Mouse (Mus musculus): Measurements from ENCODE around the gene Scn1b. TPM values are rescaled to one million over a fixed set of nuclear protein-coding genes. Genes with fewer than 3 reads are reported as not detected.

Gene Scn1b
- 2.8 and 2.9 TPM in 2 replicates for polyA plus RNA-seq (2015; fragmentation: Nextera tagmentation; extraction: Ambion mirVana)

DNA sequence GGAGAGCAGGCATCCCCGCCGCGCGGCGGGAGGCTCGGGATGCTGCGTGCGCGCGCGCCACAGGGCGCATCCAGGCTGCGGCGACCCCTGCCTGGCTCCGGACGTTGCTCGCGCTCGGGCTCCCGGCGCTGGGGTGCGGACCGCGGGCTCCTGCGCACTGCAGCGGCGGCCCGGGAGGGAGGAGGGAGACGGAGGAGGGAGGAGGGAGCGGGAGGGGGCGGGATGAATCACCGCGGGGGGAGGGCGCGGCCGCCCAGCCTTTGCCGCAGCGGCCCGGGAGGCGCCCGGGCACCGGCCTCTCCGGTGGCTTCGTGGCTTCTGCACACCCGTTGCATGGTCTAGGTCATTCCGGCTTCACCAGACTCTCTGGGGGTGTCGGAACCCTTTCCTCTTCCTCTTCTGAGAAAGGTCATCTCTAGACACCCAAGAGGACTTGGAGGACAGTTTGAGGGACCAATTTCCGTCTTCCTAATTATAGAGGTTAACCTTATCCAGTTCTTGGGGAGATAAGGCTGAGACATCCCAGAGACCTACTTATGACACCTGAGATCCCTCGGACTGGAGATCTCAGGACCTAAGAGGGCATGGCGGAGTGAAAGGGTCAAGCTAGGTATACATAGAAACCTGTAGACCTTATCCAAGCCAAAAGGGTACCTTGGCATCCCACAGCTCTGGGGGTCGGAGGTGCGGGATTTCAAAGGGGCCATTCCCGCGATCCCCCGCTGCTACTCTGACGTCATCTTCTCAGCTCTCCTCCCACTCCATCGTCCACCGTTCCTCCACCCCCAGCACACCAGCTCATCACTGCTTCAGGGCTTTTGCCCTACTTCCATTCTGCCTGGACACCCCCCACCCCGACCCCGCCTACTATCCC is at the start of gene Scn1b:
Gene Scn1b (minus strand): TSS at position 153 of the 874 bp plus-strand sequence.
- DNase-seq (ENCODE audit: low spot score) = no peak

- DNase-seq (ENCODE audit: low spot score) = no peak
Observed at GRCm38 (mm10) chr7:31175096-31175495, 48.3 kb upstream of the Scn1b start.

GRCm38 (mm10) chr7:31174466-31174865 is 47.7 kb upstream of the Scn1b start:
- no peak for DNase-seq (ENCODE audit: low spot score)

DNA sequence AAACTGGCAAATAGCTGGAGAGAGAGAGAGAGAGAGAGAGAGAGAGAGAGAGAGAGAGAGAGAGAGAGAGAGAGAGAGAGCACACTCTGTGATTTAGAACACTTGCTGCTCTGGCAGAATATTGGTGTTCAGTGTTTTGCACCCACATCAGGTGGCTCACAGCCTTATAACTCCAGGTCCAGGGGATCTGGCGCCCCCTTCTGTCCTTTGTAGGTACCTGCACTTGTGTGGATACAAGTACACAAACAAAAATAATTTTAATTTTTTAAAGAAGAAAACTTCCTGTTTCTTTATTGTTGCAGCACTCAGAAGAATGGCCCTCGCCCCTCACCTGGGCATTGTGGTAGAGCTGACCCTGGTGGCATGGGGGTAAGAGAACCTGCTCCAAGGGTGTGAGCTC is 45.4 kb upstream of the Scn1b start:
- peak; percentile 81 for DNase-seq (ENCODE audit: low spot score)

DNA sequence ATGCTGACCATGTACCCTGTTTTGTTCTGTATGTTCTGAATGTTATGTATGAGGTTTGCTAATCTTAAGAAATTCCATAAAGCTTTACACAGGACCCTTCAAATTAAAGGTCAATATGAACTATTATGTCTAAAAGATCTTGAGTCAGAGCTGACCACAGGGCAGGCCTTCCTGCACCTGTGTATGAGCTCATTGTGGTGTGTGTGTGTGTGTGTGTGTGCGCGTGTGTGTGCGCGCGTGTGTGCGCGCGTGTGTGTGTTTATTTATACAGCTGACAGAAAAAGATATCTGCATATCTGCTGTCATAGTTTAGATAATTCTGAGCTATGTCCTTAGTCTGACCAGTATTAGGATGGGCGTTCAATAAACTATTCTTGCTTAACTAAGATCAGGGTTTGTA is 43.7 kb upstream of the Scn1b start:
- DNase-seq (ENCODE audit: low spot score) = no peak

- DNase-seq (ENCODE audit: low spot score) = peak; percentile 73
Observed at GRCm38 (mm10) chr7:31168412-31168811, 41.6 kb upstream of the Scn1b start.

GRCm38 (mm10) chr7:31164748-31165147 is 37.9 kb upstream of the Scn1b start:
- peak; percentile 52 for DNase-seq (ENCODE audit: low spot score)

DNA sequence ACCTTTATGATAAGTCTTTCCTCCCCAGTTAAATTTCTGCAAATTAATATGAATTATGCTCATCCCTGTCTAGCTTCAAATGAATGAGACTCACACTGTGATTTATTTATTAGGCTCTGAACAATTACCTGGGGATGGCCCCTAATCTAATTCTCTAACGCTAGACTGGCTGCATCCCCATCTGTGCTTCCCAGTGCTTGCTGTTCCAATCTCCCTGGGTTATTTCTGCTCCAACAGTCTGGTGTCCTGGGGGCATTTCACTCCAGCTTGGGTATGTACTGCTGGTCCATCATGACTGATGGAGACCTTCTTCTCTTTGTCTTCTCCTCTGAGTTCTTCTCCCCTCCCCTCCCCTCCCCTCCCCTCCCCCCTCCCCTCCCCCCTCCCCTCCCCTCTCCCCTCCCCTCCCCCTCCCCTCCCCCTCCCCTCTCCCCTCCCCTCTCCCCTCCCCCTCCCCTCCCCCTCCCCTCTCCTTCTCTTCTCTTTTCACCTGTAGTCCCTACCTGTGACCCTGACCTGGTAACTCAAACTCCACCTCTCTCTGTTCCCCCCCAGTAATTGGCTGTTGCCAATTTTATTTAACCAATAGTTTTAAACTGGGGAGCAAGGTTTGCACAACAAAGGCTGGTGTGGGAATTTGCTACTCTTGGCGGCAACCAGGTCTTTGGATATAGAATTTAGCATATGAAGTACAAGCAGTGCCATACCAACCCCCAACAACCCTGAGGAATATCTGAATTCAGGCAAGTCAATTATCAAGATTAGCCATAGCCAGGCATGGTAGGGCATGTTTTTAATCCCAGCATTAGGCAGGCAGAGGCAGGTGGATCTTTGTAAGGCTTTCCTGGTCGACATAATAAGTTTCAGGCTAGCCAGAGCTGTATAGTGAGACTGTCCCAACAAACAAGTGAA is 37.1 kb upstream of the Scn1b start:
- no peak for DNase-seq (ENCODE audit: low spot score)

- no peak for DNase-seq (ENCODE audit: low spot score)
Observed at GRCm38 (mm10) chr7:31162324-31162723, 35.5 kb upstream of the Scn1b start.

DNA sequence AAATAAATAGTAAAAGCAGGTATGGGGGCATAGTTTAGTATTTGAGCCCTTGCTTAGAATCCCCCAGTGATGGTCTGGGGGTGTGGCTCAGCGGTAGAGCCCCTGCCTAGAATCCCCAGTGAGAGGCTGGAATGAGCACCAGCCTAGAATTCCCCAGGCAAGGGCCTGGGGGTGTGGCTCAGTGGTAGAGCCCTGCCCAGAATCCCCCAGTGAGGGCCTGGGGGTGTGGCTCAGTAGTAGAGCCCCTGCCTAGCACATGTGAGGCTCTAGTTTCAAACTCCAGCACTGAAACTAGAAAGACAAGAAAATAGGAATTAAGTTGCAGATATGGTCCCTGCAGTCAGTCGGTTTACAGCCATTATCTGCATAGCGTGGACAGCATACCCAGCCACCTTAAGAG is 35.0 kb upstream of the Scn1b start:
- DNase-seq (ENCODE audit: low spot score) = no peak

DNA sequence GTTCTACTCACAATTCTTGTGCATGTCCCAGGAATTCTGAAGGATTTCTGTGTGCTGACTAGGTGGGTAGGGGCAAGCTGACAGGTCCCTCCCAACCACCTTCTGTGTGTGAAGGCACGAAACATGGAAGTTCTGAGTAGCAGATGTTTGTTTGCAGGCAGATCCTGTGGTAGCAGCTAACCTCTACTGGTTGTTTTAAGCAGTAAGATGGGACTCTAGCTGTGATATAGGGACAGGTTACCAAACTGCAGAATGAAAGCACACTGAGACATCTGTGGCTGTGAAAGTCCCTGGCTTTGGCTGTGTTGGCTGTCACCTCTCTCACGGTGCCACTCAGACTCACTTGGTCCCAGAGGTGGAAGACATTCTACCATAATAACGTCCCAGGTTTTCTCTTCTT is 34.4 kb upstream of the Scn1b start:
- DNase-seq (ENCODE audit: low spot score) = no peak

GRCm38 (mm10) chr7:31160763-31161162 is 34.0 kb upstream of the Scn1b start:
- DNase-seq (ENCODE audit: low spot score) = no peak

DNA sequence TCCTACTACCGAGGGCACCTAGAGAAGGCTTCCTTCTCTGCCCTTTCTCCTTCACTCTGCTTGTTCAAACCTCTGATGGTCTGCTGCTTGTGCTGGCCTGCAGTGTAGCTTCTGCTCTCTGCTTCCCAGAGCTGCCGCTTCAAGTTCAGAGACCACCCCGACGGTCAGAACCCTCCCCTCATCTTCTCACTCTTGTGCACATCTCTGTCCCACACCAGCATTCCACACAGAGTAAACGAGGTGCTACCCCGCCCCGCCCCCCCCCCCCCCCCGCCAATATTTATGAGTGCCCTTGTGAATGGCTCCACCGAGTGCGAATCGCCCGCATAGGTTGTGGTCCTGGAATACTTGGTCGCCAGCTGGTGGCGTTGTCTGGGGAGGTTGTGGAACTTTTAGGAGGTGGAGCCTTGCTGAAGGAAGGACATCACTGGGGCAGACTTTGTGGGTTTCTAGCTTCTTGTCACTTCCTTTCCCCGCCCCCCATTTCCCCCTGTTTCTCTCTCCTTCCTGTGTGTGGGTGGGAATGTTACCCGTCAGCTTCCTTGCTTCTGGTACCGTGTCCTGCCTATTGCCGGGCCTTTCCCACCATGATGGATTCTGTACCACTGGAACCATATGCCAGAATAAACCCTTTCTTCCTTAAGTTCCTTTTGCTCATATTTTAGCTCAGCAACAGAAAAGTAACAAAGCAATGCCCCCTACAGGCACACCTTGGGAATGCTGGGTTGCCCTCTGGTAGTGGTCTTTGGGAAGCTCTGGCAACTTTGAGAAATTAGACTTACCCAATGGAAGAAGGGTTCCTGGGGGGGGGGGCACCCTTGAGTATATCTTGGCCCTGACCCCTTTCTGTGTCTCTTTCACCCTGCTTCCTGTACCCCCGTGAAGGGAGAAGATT is 29.5 kb upstream of the Scn1b start:
- DNase-seq (ENCODE audit: low spot score) = peak; percentile 81

GRCm38 (mm10) chr7:31155296-31156033 is 28.7 kb upstream of the Scn1b start, which contains the start of gene Gramd1a:
TSS of gene Gramd1a (minus strand) at chr7:31155896.
- peak; percentile 37 for DNase-seq (ENCODE audit: low spot score)

GRCm38 (mm10) chr7:31153536-31154320 is 26.9 kb upstream of the Scn1b start:
- DNase-seq (ENCODE audit: low spot score) = peak; percentile 79

- DNase-seq (ENCODE audit: low spot score) = peak; percentile 66
Observed at GRCm38 (mm10) chr7:31151301-31152241, 24.8 kb upstream of the Scn1b start.

GRCm38 (mm10) chr7:31150566-31151300 is 23.9 kb upstream of the Scn1b start:
- peak; percentile 77 for DNase-seq (ENCODE audit: low spot score)
